Mouse (Mus musculus) liver, embryonic 16.5 days (tissue): ENCODE data around the gene Snx13. TPM values are rescaled to one million over a fixed set of nuclear protein-coding genes. Genes with fewer than 3 reads are reported as not detected.

Experiments
- ATAC-seq: fragments of 200-750 bp; cut with Nextera tagmentation; 2 replicates; pipeline ENCODE4 v1.8.0; 2017; ENCODE audit warnings: low read depth, mild to moderate bottlenecking, moderate number of reproducible peaks, moderate library complexity
- H3K27ac ChIP-seq: fragments of 300-500 bp; sonication (generic); 2 replicates; pipeline ENCODE4 v1.5.1; 2014; ENCODE audit warnings: mild to moderate bottlenecking, low read length
- H3K27me3 ChIP-seq: fragments of 300-500 bp; sonication (generic); 2 replicates; pipeline ENCODE4 v1.6.1; 2014; ENCODE audit warnings: low read depth, low read length, mixed read lengths; ENCODE audit not compliant: control insufficient read depth, insufficient read depth
- H3K36me3 ChIP-seq: fragments of 300-500 bp; sonication (generic); 2 replicates; pipeline ENCODE4 v1.6.1; 2014; ENCODE audit warnings: mild to moderate bottlenecking; ENCODE audit not compliant: control insufficient read depth, insufficient read depth
- H3K4me1 ChIP-seq: fragments of 300-500 bp; sonication (generic); 2 replicates; pipeline ENCODE4 v1.6.1; 2014; ENCODE audit warnings: low read depth, low read length, mixed read lengths; ENCODE audit not compliant: control insufficient read depth
- H3K4me2 ChIP-seq: fragments of 300-500 bp; sonication (generic); 2 replicates; pipeline ENCODE4 v1.6.1; 2014; ENCODE audit warnings: low read depth, low read length, mixed read lengths
- H3K4me3 ChIP-seq: fragments of 300-500 bp; sonication (generic); 2 replicates; pipeline ENCODE4 v1.5.1; 2014; ENCODE audit warnings: low read depth, mild to moderate bottlenecking, low read length
- H3K9ac ChIP-seq: fragments of 300-500 bp; sonication (generic); 2 replicates; pipeline ENCODE4 v1.6.1; 2014; ENCODE audit warnings: low read depth, low read length
- H3K9me3 ChIP-seq: fragments of 300-500 bp; sonication (generic); replicated peaks from 2 replicates; pipeline ENCODE4 v1.6.1; 2016; ENCODE audit warnings: low read length; ENCODE audit not compliant: control insufficient read depth
- WGBS: fragments of 180-500 bp; shearing (Covaris S2); extraction: QIAGEN DNeasy Blood & Tissue Kit; methylation state at CpG from one replicate; pipeline ENCODE4 v1.1.7; 2014; ENCODE audit not compliant: insufficient replicate concordance; 5-methylcytosine and 5-hydroxymethylcytosine counted together
- polyA plus RNA-seq: library from polyadenylated mRNA; unstranded; fragments of >200 nt; fragmentation: Nextera tagmentation; extraction: Ambion mirVana; gene quantifications from 2 replicates; pipeline ENCODE4 v1.2.1, GENCODE M21; 2015

The Snx13 gene
- polyA plus RNA-seq, 1 experiment from 2014 or later = 8.6 TPM

DNA sequence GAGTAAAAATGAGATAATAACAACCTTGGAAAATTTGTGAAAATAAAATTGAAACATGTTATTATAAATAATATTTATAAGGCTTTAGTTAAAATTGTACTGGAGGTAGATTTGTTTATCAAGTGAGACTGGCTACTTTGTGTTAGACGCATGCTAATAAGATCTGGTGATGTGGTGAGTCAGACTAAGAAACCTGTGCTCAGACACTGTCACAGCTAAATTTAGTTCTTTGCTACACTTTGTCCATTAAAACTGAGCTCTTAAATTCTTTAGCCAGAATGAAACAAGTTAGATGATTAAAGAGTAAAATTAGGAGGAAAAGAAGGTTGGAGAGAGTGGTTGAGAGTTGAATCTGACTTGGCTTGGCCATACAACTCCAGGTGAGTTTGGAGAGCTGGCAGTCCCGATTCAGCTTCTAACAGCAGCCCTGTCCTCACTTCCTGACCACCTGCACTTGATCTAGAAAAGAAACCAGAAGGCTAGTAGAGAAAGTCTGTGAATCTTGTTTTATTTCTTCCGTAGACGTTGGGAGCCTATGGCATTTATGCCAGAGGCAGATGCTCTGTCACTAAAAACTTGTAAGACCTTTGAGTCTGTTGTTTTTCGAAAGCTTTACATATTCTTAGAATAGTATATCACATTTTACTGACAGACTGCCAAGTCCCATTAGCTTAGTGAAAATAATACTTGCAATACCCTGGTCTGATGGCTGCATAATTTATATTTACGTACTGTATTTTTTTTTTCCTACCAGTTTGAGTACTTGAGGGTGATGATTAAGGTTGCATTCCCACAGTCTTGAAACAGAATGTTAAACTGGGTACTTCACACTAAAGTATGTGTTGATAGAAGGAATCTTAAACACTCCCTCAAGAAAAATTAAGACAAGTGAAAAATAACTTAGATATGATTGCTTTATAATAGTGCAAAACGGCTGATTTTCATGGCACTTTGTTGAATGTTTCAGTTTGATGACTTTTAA, 8.4 kb downstream of the Snx13 start:
- Histone ChIP-seq H3K4me3 (no peak overlapping the region), H3K27ac (no peak overlapping the region), H3K4me1 (peaks cover 3% of the 10 kb centered on the region), H3K27me3 (no peaks in the 10 kb centered on the region), H3K36me3 (no peaks in the 10 kb centered on the region), H3K9me3 (no peaks in the 10 kb centered on the region), H3K4me2 (no peak overlapping the region), H3K9ac (no peak overlapping the region)
- WGBS = 73% methylated on average over 7 of the region's 7 CpGs
- no peak for ATAC-seq

DNA sequence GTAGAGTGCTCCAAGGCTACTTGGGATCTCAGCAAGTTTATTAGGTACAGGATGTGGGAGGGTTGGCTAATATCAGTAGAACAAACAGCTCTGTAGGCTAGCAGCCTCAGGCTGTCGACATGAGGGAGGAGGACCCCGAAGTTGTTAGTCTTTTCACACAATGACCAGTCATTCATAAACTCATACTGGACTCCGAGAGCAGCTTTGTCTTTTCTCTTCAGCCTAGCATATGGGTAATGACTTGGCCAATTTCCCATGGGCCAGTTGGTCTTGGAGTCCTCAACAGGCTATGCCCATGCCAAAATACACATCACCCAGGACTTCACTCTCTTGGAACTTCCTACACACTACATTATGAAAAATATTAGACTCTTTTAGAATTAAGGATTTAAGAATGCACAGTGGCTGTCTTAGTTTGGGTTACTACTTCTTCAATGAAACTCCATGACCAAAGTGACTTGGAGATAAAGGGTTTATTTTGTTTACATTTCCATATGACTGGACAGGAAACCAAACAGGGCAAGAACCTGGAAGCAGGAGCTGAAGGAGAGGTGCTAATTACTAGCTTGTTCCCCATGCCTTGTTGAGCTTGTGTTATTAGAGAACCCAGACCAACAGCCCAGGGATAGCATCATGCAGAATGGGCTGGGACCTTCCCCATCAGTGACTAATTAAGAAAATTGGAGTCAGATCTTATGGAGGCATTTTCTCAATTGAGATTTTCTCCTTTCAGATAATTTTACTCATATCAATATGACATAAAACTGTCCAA, 16.9 kb downstream of the Snx13 start:
- Histone ChIP-seq H3K9me3 (no peaks in the 10 kb centered on the region), H3K27me3 (no peaks in the 10 kb centered on the region), H3K9ac (no peak overlapping the region), H3K4me2 (no peak overlapping the region), H3K27ac (no peak overlapping the region), H3K36me3 (no peaks in the 10 kb centered on the region), H3K4me3 (no peak overlapping the region), H3K4me1 (no peaks in the 10 kb centered on the region)
- ATAC-seq = no peak
- 53% methylated on average over 3 of the region's 3 CpGs for WGBS

DNA sequence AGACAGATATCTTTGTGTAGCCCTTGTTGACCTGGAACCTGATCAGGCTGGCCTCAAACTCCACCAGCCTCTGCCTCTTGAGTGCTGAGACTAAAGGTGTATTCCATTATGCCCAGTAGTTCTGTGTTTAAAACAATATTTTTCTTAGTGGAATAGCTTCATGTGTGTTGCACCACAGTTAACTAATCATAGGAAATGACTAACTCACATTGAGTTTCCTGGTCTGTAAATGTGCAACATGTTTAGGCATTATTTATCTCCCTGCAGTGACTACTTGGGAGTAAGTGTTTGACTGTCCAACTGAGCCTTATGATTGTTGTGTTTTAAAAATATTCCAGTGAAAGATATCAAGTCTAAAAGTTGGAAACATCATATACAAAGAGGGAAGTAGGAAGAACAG, 20.6 kb downstream of the Snx13 start:
- H3K4me1 ChIP-seq = no peaks in the 10 kb centered on the region
- no peak overlapping the region for H3K4me2 ChIP-seq
- H3K4me3 ChIP-seq = no peak overlapping the region
- no peaks in the 10 kb centered on the region for H3K9me3 ChIP-seq
- H3K27me3 ChIP-seq = no peaks in the 10 kb centered on the region
- no peak overlapping the region for H3K9ac ChIP-seq
- no peaks in the 10 kb centered on the region for H3K36me3 ChIP-seq
- H3K27ac ChIP-seq = no peak overlapping the region
- ATAC-seq = no peak

DNA sequence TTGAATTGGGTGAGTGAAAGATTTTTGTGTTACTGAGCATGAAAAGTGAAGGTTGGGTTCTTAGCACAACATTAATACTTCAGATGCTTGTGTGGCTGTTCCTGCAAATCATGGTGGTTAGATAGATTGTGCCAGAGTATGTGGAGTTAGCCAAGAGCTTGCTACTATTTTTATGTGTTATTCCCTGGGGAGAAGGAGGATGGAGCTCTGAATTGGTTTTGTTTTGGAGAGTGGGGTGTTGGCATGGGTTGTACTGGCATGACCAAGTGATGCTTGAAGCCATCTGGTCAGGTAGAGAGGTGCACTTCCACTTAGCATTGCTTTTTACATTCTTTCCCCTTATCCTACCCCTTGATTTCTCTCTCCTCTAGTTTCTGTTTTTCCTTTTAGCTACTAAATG, 24.4 kb downstream of the Snx13 start:
- Histone ChIP-seq H3K9ac (no peak overlapping the region), H3K4me2 (no peak overlapping the region), H3K27ac (no peak overlapping the region), H3K27me3 (no peaks in the 10 kb centered on the region), H3K4me3 (no peak overlapping the region), H3K9me3 (no peaks in the 10 kb centered on the region), H3K36me3 (no peaks in the 10 kb centered on the region), H3K4me1 (no peaks in the 10 kb centered on the region)
- ATAC-seq = no peak

DNA sequence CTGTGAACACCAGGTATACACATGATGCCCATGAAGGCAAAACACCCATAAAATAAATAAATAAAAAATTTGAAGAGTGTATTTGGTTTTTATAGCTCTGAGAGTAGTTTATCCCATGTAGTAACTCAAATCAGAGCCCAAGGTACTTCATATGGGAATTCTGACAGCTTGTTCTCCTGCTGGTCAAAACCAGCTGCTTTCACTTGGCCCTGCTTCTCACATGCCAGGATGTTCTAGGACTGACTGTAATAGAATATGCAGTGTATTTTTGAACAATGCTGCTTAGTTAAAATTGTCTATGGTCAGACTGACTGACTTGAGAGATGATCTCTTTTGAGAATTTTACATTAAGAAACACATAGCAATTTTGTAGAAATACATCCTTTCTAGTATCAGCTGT, 25.2 kb downstream of the Snx13 start:
- no peaks in the 10 kb centered on the region for H3K27me3 ChIP-seq
- no peak overlapping the region for H3K27ac ChIP-seq
- no peak overlapping the region for H3K9ac ChIP-seq
- no peak overlapping the region for H3K4me3 ChIP-seq
- ATAC-seq = no peak
- no peaks in the 10 kb centered on the region for H3K9me3 ChIP-seq
- H3K4me1 ChIP-seq = no peaks in the 10 kb centered on the region
- no peaks in the 10 kb centered on the region for H3K36me3 ChIP-seq
- H3K4me2 ChIP-seq = no peak overlapping the region

DNA sequence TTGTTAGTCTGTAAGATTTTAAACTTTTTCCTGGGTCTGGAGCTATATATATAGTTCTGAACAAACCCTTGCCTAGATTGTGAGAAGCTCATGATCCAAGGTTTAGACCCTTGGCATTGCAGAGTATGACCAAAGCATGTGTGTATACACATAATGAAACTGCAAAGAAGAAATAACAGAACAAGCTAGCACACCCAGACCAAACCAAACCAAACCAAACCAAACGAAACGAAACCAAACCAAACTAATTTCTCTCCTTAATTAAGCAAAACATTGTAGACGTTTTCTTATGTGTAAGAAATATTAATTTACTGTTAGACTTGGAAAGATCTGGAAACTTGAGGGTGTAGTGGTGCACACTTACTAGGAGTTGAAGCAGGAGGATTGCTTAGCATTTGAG, 29.0 kb downstream of the Snx13 start:
- 45% methylated on average over 3 of the region's 3 CpGs for WGBS
- no peak overlapping the region for H3K4me2 ChIP-seq
- no peaks in the 10 kb centered on the region for H3K9me3 ChIP-seq
- no peak overlapping the region for H3K9ac ChIP-seq
- no peak overlapping the region for H3K27ac ChIP-seq
- no peaks in the 10 kb centered on the region for H3K27me3 ChIP-seq
- no peak for ATAC-seq
- H3K4me1 ChIP-seq = no peaks in the 10 kb centered on the region
- H3K4me3 ChIP-seq = no peak overlapping the region
- H3K36me3 ChIP-seq = no peaks in the 10 kb centered on the region

DNA sequence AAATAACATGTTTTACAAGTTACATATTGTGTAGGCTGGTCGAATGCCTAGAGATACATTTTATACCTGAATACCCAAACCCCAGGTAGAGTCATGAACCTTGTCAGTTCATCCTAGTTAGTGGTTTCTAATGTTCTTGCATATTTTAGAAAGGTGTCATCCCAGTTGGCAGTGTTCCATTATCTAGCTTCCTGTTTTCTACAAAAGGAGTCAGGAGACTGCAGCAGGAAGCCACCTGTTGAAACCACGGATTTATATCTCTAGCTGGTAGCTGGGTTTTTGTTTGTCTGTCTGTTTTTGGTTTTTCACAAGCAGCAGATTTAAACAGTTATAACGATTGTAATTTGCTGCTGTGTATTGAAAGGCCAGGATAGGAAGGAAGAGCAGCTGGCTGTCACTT, 76.6 kb downstream of the Snx13 start:
- no peak overlapping the region for H3K4me3 ChIP-seq
- 36% methylated on average over 3 of the region's 3 CpGs for WGBS

DNA sequence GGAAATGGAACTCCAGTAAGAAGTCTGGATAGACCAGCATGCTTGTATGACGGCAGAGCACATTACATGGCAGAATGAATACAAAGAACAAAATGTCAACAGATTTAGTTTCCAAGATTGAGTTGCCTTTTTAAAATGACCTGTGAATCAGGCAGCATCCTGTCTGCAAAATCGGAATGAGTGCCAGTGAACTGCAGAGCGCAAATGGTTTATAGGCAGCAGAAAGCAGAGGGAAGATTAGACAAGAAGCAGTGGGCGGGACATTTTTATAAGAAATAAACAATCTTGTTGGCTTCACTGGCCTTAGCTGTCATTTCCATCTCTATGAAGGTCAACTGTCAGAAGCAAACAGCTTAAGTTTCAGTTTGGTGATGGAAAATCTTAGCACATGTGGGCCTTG, 106.2 kb downstream of the Snx13 start:
- no peak for ATAC-seq
- Histone ChIP-seq H3K4me2 (no peak overlapping the region), H3K9me3 (no peaks in the 10 kb centered on the region), H3K27ac (no peak overlapping the region), H3K36me3 (no peaks in the 10 kb centered on the region), H3K4me3 (no peak overlapping the region), H3K4me1 (no peaks in the 10 kb centered on the region), H3K9ac (no peak overlapping the region), H3K27me3 (no peaks in the 10 kb centered on the region)
- WGBS = 69% methylated on average over 4 of the region's 4 CpGs

More for the DNA sequence above, 76.6 kb downstream of the Snx13 start:
- no peak overlapping the region for H3K4me2 ChIP-seq
- H3K4me1 ChIP-seq = no peaks in the 10 kb centered on the region
- H3K9ac ChIP-seq = no peak overlapping the region
- no peaks in the 10 kb centered on the region for H3K9me3 ChIP-seq
- H3K36me3 ChIP-seq = no peaks in the 10 kb centered on the region; the same call in 1 of the 2 replicates
- no peaks in the 10 kb centered on the region for H3K27me3 ChIP-seq
- ATAC-seq = no peak
- no peak overlapping the region for H3K27ac ChIP-seq

DNA sequence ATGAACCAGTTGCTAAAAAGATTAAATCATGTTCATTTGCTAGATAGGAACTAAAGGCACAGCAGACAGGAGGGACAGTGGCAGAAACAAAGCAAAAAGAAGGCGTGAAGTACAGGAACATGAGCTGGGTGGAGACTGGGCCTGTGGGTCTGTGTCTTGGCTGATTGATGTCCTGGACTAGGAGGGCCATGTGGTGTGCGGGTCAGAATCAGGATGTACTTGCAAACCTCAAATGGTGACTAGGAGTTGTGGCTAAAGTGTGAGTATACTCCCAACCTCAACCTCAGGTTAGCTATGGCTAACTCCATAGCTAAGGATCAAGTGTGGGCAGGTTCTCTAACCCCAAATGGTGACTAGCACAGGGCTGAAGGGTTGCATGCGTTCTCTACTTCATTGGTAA, 107.2 kb downstream of the Snx13 start:
- Histone ChIP-seq H3K9ac (no peak overlapping the region), H3K4me1 (no peaks in the 10 kb centered on the region), H3K36me3 (no peaks in the 10 kb centered on the region), H3K27ac (no peak overlapping the region), H3K4me2 (no peak overlapping the region), H3K4me3 (no peak overlapping the region), H3K9me3 (no peaks in the 10 kb centered on the region), H3K27me3 (no peaks in the 10 kb centered on the region)
- ATAC-seq = no peak
- WGBS = 30% methylated on average over 3 of the region's 3 CpGs
